Mouse (Mus musculus) lung, adult 18-20 months (tissue): Measurements from ENCODE around the gene Txndc11.

Source experiments
- DNase-seq, 2 experiments: peaks; one replicate each; pipeline ENCODE4 v3.0.0; 2022; ENCODE audit warnings: mixed read lengths in 2 of 2

The Txndc11 gene

DNA sequence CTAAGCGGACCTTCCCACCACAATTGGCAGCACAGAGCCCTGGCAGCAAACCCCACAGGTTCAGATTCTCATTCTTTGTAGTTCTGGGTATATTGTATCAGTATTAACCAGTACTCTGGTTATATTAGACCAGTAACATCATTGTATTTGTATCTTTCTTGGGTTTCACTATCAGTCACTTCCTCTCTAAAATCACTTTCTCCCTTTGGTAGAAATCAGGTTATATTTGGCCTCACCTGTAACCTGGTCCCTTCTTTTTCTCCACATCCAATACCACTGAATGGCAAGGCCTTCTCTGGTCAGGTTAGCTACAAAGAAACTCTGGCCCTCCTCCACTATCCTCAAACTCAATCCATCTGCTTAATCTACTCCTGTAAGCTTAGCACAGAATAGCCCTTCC, 29.5 kb downstream of the Txndc11 start:
- DNase-seq = no peak

DNA sequence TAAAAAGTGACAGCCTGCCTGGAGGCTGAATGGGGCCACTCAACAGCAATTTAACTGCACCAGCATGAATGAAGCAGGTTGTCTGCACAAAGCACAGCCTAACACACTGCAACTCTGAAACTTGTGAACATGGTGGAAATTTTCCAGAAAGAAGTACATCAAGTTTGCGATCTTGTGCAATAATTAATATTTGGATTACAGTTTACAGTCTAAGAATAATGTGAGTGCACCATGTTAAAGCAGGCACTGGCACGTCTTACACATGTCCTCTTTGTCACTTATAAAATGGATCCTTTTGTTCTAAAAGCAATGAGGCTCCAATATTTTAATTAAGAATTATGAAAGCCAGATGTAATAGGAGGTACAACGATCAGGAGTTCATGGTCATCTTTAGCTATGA, 37.1 kb downstream of the Txndc11 start:
- DNase-seq = no peak

DNA sequence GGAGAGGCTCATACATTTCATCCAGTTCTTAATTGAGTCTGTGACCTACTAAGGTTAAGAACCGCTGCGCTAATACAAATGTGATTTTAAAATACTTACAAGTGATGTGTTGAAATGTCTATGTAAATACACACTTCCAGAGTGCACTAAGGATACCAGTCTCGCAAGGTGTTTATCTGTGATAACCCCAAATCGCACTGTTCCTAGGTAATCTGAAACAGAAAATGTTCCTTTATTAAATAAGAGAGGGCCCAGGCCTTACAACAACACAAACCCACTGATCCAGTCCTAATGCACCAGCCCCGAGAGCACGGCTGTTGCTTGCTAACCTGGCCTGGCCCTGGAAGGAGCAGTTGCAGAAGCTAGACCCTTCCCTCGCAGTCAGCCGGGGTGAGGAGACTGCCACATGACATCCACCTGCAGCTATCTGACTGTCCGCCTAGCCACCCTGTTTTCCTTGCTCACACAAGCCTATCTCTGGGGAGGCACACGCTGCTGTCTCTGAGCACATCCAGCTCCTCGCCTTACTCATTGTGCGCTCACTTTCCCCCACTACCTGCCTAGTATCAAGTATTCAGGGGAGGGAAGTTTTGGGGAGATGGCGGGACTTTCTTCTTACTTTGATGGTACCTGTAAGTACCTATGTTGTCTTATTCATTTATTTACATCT, 40.6 kb downstream of the Txndc11 start:
- DNase-seq = no peak

DNA sequence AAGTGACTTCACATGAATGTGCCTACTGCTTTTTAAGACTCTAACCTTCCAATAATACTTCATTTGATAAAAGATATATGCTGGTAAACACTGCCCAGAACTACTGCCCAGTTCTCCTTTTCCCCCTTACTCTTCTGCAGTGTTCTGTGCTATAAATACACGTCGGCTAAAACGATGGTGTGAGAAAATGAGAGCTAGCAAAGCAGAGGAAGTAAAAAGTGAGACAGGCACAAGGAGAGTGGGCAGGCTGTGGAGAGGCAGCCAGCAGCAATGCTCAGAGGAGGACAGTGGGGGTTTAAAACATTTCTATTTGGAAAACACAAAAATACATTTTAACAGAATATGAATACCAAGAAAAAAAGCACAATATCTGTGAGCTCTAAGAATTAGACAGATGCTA, 41.9 kb downstream of the Txndc11 start:
- DNase-seq = no peak

DNA sequence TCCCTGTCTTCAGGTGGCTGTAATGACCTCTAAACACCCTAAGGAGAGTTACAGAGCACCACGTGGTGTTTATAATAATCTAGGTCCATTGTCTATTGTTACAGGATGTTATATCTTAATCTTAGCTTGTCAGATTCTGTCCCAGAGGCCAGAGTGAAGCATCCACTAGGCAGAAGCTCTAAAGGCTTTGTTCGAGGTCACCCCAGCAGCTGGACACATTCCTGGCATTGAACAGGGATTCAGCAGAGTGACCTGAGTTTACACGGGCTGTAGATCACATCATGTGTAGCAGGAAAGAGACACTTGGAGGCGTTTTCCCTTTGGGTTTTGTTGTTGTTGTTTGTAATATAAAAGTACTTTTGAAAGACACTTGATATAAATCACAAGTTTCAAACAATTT, 42.4 kb downstream of the Txndc11 start:
- DNase-seq = no peak

DNA sequence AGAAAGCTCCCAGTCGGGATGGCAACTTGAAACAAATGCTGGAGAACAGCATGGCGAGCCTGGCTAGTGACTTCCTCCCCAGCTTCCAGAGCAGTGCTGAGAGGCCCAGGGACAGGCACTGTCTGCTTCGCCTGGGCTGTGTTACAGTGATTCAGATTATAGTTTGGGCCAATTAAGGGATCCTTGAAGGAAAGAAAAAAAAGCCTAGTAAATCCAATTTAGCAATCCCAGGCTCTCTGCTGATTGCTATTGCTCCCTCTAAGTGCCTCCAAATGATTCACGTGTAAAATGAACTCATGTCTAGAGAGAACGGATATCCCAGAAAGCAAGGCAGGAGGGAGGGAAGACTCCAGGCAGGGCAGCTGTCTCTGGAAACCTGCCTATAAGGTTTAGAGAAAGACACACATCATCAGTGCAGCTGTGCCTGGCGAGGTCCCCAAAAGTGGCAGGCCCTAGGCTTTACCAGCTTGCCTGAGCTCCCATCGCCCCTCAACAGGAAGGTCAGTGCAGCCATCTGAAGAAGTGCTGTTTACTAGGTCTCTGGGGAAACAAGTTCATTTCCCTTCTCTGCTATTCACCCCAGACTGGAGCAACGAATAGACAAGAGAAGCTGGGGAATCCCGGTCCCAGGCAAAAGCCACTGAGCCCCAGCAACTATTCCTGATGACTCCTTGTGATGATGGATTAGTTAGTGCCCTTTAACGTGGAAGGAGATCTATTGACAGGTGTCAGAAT, 43.4 kb downstream of the Txndc11 start:
- DNase-seq = no peak

DNA sequence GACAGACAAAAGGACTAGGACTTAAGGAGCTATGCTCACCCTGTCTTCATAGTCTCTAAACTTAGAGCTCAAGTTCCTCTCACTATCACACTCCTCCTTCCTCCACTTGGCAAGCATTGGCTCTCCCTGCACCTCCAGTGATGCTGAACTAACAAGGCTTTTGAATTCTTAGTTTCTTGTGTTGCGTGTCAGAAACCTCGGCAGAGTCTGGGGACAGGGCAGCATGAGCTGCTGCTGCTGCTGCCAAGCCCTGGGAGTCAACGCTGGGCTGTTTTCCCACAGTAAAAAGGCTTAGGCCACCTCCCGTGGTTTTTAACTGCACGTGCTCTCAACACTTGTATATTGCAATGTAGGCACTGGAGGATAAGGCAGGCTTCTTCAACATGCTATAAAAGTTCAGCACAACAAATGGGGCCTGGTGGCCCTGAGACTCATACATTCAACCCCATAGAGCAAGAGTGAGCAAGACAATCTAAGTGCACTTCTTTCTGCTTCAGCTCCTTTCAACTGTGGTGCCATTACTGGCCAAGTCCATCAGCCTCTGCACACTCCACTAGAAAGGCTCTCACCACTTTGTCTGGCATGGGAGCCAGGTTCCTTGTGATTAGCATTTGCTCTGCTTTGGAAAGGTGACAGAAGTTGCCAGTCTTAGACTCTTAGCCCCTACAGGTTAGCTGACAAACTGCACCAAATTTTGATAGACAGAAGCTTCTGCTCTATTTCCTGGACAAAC, 47.4 kb downstream of the Txndc11 start:
- no peak for DNase-seq

DNA sequence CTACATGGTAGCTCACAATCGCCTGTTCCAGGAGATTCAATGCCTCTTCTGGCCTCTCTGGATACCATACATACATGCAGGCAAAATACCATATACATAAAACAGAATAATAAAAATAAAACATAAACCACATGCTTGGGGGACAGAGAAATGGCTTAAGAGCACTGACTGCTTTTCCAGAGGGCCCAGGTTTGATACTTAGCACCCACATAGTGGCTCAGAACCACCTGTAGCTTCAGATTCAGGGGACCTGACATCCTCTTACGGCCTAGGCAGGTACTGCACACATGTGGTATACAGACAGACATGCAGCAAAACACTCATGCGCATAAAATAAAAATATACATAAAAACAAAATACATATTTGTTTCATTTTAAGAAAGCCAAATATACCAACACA, 48.2 kb downstream of the Txndc11 start:
- DNase-seq = no peak

DNA sequence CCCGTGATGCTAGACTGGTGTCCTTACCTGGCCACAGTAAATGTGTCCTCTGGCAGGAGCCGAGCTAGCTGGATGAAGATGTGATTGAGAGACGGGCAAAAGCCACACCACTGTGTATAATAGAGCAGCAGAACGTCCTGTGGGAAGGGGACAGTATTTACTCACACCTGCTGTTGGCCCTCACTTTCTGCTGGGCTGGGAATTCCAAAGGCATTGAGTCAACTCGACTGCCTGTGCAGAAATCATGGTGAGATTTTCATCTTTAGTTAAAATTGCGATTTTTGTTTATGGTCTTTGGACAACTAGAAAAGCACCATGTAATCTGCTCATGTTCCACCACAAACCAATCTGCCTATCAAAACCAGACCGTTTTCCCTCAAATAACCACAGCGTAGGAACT, 50.3 kb downstream of the Txndc11 start:
- no peak for DNase-seq

DNA sequence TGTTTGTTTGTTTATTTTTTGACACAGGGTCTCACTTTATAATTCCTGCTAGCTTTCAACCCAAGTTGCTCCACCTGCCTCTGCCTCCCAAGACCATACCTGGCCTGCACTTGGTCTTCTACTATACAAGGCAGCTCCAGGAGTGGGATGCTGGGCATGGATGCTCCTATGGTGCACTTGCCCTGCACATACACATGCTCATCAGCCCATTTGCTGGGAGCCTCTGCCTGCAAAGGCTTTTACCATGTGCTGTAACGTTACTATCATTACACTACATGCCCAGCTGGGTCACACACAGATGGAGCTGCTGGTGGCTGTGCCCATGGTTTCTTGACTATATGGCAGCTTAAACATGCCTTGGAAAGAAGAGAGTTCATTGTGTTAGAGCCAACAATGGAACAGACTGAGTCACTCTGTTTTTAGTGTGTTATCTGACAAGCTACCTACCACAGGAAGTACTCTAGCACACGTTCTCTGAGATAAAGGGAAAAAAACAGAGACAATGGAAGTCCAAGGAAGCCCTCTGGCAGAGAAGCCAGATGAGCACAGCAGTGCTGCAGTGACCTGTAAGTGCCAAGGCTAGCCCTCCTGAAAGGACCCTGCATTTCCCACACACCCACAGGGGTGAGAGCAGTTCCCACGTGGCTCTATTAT, 56.1 kb downstream of the Txndc11 start:
- no peak for DNase-seq

DNA sequence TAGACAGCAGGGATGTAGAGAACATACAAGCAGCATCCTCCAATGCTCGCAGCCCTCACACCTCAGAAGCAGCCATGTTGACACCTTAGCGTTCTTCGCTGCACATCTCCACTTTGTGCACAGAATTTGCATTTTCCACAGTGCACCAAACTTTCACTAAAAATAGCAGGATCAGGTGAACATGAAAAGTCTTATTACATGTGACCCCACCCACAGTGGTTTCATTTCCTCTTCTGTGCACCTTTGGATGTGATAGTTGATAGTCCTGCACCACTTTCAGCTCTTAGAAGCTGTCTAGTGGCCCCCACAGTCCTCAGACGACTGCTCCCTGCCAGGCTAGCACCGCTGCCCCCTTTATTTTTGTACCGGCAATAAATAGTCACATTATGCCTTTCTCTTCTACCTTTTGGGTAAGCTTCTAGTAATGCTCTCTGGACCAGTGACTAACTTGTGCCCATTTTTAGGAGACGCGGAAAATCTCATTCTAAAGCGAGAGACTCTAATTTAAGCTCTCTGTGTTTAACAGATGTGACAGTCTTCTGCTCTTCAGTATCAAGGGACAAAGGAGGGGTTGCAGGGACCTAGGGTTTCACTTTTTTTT, 56.7 kb downstream of the Txndc11 start:
- DNase-seq = no peak

DNA sequence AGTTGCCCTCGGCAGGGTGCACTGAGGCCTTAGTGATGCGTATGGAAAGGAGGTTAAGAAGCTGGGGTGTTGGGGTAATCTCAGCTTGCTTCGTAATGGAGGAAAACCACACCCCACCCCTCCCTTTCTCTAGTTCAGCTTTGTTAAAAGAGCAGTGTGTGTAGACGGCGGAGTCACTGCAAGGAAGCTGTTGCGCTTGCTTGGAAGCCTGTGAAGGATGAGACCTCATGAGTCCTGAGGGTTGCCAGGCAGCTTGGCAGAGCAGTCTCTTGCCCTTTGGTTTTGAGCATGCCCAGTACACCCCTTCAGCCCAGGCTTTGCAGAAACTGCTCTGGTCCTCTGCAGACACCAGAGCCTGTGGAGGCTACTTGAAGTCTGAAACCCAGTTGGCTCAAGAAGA, 61.4 kb downstream of the Txndc11 start:
- DNase-seq = no peak

DNA sequence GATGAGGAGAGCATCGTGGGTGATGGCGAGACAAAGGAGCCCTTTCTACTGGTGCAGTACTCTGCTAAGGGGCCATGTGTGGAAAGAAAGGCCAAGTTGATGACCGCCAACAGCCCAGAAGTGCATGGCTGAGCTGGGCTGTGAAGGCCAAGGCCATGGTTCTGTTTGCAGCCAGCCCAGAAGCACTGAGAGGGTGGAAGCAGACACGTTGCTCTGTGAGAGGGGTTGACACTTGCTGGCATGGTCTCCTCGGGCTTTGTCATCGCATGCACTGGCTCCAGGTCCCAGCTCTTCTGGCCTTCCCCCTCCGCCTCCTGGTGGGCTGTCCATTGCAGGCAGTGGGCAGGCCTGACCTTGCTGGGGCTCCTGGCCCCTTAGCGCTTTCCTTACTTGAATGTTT, 62.0 kb downstream of the Txndc11 start:
- no peak for DNase-seq

DNA sequence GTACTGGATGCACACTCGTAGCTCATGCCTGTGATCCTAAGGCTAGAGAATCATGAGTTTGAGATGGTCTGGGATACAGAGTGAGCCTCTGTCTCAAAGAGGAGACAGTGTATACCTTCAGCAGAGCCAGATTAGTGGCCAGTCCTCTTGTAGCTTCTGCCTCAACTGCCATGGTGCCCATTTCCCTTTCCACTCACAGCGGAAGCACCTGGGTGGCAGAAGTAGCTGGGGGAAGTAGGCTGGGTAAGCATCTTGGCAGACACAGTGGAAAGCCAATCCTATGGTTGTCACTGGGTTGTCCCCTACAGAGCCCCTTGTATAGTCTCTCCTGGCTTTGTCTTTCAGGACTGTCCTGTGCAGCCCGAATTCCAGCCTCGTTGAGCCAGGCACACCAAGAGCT, 62.6 kb downstream of the Txndc11 start:
- DNase-seq = no peak

DNA sequence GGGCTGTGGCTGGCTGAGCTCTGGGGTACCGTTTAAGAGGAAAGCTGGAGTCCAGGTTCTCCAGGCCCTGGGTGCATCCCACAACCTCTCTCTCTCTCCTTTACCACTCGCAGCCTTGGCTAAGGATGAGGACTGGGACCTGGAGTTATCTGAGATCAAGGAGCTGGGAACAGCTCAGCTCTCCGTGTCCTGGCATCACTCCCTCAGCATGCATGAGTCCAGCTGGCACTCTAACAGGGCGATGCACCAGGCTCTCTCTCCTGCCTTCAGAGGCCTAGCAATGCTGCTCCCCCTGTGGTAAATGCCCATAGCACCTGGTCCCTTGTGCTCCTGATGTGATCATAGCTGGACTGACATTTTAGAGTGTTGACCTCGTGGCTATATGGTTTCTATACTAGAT, 63.3 kb downstream of the Txndc11 start:
- DNase-seq = no peak

DNA sequence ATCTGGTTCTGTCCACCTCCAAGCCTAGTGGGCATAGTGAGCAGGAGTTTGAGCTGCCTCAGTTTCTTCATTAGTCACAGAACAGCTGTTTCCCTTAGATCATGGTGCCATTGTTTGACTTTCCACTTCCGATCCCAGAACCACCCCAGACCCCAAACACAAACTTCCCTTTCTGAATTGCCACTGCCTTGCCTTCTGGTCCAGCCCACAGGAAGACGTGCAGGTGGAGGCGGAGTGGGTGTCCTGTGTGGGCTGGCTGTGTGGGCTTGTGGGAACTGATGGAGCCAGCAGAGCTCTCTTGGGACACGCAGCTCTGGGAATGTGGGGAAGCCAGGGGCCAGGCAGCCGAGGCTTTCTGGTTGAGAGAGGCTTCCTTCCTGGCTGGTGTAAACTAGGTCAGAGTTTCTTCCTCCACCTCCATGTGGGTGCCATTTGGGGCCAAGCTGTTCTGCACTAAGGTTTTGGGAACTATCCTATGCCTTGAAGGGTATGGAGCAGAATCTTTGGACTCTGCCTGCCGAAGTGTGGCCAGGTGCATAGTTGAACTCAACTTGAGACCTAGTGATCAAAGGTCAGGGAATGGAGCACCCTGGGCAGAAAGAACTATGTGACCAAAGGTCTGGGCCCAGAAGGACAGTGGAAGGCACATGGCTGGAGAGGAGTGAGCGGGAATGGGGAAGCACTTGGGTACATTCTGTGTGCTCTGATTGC, 64.6 kb downstream of the Txndc11 start:
- peak; percentile 48 to 56 for DNase-seq

DNA sequence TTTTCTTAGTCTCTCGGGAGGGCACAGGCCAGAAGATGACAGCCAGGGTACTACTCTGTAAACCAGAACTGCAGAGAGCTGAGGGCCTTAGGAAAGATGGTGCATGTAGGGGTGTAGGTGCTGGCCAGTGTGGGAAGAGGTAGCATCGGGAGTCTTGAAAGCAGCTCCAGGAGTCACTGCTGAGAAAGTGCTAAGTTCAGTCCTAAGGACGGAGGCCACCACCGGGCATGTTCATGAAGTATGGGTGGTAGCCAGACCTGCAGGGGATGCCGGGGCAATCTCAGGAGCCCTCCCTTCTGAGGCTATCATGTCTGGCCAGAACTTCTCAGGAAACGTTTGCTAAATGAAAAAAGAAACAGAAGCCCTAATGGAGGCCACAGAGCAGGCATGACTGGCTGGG, 65.2 kb downstream of the Txndc11 start:
- DNase-seq = no peak

DNA sequence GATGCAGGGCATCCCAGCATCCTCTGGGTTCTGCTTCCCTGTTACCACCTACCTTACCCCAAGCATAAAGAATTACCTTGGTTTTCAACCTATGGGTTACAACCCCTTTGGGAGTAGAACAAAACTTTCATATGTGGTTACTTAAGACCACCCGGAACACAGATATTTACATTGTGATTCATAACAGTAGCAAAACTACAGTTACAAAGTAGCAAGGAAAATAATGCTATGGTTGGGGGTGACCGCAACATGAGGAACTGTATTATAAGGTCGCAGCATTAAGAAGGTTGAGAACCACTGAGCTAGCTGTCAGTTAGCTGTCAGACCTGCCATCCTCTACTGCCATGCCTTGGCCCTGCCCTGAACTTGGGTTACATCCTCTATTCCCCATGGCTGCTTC, 65.8 kb downstream of the Txndc11 start:
- no peak for DNase-seq

DNA sequence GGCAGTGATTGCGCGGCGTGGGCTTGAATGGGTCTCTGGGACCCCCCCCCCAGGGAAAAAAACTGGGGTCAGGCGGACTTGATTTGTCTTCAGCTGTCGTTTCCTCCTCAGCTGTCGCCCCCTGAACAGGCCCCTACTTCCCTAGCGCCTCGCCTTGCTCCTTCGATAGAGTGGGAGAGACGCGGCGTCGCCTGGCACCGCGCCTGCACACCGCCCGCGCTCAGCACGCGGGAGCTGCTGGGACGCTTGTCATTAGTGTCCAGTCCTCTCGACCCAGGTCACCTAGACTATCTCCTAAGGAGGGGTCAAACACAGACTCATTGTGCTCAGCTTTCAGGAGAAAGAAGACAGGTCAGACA, 67.6 kb downstream of the Txndc11 start:
- peak; percentile 46 to 59 for DNase-seq

DNA sequence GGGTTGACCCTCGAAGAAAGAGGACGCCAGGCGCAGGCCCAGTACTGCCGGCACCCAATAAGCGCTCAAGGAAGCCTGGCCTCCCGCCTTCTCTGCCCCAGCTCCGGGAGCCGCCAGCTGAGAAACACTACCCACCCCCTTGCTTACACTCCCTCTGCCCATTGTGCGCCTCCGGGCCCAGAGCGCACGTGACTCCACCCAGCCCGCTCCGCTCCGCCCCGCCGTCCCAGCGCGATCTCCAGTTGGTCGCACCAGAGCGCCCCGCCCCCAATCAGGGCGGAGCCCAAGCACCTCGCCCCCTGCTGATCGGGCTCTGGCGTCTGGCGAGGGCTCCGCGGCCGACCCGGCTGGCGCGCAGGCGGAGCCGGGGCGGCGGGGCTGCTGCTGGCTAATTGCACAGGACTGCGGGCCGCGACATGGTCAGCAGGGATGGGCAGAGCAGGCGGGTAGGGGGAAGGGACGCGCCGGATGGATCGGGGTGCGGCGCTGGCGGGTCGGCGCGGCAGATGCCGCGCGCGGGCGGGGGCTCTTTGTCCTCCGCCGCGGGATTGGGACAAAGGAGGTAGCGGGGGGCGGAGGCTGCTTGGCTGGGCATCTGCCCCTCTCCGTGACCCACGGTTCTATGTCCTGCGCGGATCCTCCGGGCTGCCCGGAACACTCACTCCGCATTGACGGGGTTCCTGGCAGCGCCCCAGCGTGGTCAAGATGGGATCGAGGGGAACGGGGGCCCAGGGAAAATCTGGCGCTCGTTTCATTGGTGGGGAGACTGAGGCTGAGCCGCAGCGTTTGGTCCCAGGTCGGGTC, 68.2 kb downstream of the Txndc11 start, which contains the start of gene Litaf:
Litaf (minus strand) TSS at position 129 of the 804 bp plus-strand sequence.
- DNase-seq = peak; percentile 98 to 99

DNA sequence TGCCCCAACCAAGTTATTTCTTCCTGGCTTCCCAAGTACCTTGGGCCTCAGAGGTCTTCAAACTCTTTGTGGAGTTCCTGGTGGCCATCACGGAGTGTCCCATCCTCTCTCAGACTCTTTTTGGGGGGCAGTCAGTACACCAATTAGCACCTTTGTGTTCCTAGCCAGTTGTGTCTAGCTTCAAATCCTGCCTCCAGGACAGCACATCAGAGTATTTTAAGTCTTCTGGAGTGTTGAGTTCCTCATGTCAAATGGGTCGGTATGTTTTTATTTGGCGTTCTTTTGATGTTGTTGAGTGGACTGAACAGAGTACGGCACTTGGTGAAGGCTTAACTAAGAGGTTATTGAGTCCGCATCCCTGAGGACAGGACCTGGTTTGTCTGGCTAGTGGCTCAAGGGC, 69.0 kb downstream of the Txndc11 start:
- DNase-seq = no peak

DNA sequence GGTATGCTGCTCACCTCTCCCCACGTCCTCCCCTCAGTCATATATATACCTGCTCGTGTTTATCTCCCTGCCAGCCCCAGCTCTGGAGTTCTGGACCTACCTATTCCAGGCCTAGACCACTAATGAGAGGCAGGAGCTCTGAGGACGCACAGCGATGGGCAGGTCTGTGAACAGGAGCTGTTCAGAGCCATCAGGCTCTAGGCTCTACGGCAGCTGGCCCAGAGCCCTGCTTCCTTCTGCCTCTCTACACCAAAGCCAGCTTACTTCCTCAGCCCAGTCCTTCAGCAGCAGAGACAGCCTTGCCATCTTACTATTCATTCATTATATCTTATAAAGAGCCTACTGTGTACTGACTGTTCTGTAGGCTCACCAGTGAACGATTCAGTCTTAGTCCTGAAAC, 69.7 kb downstream of the Txndc11 start:
- no peak for DNase-seq
